Mouse (Mus musculus): ENCODE data around the gene Rps21. TPM values are rescaled to one million over a fixed set of nuclear protein-coding genes. Genes with fewer than 3 reads are reported as not detected.

Gene Rps21
- polyA plus RNA-seq, 1 experiment: 875 TPM

- H3K4me1 ChIP-seq (ENCODE audit: control insufficient read depth, insufficient read depth, insufficient read length, low read length): peaks cover 35% of the 10 kb centered on the region
- H3K27ac ChIP-seq (replicated peaks; ENCODE audit: low read depth, low read length): peak overlapping the region; percentile 96
- H3K4me3 ChIP-seq (ENCODE audit: insufficient read depth, low read depth, low read length): peak overlapping the region; percentile 7
Measured at GRCm38 (mm10) chr2:180260610-180261480, 3.7 kb downstream of the Rps21 start.

GRCm38 (mm10) chr2:180261901-180262300, 4.7 kb downstream of the Rps21 start:
- H3K4me3 ChIP-seq (ENCODE audit: insufficient read depth, low read depth, low read length): peak overlapping the region; percentile 61
- peaks cover 33% of the 10 kb centered on the region for H3K4me1 ChIP-seq (ENCODE audit: control insufficient read depth, insufficient read depth, insufficient read length, low read length)
- peak overlapping the region; percentile 96 for H3K27ac ChIP-seq (replicated peaks; ENCODE audit: low read depth, low read length)

DNA sequence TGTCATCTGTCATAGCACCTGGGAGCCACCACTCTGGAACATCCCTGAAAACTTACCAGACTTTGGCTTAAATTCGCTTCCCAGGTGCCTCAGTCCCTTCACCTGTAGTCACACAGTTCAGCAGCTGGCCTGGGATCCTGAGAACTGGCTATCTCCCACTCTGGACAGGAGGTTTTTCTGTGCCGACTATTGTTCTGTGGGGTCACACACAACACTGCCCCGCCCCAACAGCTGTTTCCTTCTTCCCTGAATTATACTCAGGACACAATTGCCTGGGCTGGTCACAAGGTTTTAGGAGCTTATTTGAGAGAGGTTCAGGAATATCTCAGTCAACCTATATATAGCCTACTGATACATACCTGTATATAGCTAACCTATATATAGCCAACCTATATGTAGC, 5.3 kb downstream of the Rps21 start:
- peak overlapping the region; percentile 96 for H3K27ac ChIP-seq (replicated peaks; ENCODE audit: low read depth, low read length)
- H3K4me3 ChIP-seq (ENCODE audit: insufficient read depth, low read depth, low read length): peak overlapping the region; percentile 61

GRCm38 (mm10) chr2:180262891-180263290, 5.7 kb downstream of the Rps21 start:
- H3K27ac ChIP-seq (replicated peaks; ENCODE audit: low read depth, low read length): peak overlapping the region; percentile 94

More for the DNA sequence above, 5.3 kb downstream of the Rps21 start:
- H3K4me1 ChIP-seq (ENCODE audit: control insufficient read depth, insufficient read depth, insufficient read length, low read length): peaks cover 36% of the 10 kb centered on the region

DNA sequence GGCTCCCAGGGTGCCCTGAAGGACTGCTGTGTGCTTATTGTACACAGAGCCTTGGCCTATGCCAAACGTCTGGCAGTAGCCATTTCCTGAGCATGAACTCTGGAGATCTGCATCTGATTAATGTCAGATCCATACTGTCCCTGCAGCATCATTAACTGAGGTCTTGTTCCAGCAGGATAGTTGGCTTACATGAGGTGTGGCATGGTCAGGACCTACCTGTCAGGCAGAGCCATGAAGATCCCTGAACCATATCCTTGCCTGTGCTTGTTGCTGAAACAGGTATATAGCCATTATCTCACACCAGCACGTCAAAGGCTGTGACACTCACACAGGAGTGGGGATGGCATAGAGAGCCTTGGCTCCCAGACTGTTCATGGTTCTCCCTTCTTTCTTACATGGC, 10.8 kb downstream of the Rps21 start:
- Histone ChIP-seq H3K4me1 (ENCODE audit: control insufficient read depth, insufficient read depth, insufficient read length, low read length) (peaks cover 29% of the 10 kb centered on the region), H3K4me3 (ENCODE audit: insufficient read depth, low read depth, low read length) (no peak overlapping the region), H3K27ac (replicated peaks; ENCODE audit: low read depth, low read length) (no peak overlapping the region)

More at GRCm38 (mm10) chr2:180262891-180263290, 5.7 kb downstream of the Rps21 start:
- no peak overlapping the region for H3K4me3 ChIP-seq (ENCODE audit: insufficient read depth, low read depth, low read length)
- H3K4me1 ChIP-seq (ENCODE audit: control insufficient read depth, insufficient read depth, insufficient read length, low read length): peaks cover 36% of the 10 kb centered on the region

DNA sequence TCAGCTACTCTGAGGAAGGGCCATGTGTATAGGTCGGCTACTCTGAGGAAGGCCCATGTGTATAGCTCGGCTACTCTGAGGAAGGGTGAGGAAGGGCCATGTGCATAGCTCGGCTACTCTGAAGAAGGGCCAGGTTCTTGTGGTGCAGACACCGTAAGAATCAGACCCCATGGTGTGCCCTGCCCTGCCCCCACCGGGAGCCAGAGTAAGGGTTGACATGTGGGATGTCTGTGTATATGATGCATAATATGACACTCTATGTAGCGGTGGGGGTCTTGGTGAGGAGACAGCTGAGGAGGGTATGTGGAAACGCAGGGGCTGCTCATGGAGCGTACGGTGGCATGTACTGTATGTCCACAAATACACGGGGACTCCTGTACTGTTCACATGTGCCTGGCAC, 12.2 kb downstream of the Rps21 start:
- no peak overlapping the region for H3K27ac ChIP-seq (replicated peaks; ENCODE audit: low read depth, low read length)
- H3K4me1 ChIP-seq (ENCODE audit: control insufficient read depth, insufficient read depth, insufficient read length, low read length): peaks cover 22% of the 10 kb centered on the region
- no peak overlapping the region for H3K4me3 ChIP-seq (ENCODE audit: insufficient read depth, low read depth, low read length)

DNA sequence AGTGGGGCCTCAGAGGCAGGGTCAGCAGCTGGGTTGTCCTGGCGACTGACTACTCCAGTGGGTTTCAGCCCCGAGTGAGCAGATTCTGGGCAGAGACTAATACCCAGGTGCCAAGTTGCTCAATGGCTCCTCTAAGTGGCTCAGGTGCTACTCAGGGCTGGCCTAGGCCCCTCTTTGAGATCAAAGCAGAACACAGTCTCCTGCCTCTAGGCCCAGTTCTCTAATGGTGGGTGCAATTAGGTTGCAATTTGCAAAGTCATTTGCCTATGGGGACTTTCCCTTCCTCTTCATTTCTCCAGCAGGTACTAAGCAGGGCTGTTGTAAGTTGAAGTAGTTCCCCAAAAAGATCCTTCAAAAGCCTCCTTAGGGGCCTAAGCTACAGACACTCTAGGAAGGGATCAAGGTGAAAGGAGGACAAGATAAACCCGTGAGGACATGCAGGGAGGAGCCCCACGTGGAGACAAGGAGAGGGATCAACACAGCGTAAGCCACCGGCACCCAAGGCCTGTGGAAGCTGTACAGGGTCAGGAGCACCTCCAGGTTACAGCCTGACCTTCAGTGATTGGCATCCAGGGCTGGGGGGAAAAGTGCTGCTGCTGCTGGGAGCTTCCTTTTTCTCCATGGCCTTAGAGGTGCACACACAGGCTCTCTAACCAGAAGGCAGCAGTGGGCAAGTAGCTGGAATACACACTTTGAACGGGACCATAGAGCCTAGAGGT, 13.5 kb downstream of the Rps21 start:
- Histone ChIP-seq H3K27ac (replicated peaks; ENCODE audit: low read depth, low read length) (no peak overlapping the region), H3K4me1 (ENCODE audit: control insufficient read depth, insufficient read depth, insufficient read length, low read length) (peaks cover 14% of the 10 kb centered on the region), H3K4me3 (ENCODE audit: insufficient read depth, low read depth, low read length) (no peak overlapping the region)

DNA sequence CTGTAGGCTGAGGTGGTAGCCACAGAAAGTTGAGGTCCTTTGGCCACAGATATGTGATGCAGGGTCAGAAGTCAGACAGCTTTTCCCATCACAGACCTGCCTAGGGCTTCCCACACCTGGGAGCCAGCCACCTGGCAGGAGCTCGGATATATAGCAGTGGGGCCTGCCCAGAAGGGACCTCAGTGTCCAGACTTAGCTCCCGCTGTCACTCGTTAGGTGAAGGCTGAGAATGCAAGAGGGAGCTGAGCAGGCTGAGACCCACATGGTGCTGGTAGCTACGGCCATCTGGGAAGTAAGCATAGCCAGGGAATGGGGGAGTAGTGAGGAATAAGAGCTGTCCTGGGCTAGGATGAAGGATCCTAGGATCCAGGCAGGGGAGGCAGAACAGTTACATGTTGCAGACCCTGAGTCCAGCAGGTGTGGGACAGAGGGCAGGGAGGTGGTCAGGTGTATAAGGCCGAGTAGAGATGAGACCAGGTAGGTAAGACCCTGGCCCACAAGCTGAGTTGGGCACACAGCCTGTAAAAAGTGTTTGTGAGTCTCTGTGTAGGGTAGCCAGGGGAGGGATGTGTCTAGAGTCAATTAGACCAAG, 14.7 kb downstream of the Rps21 start:
- peak overlapping the region; percentile 81 for H3K4me3 ChIP-seq (ENCODE audit: insufficient read depth, low read depth, low read length)
- H3K4me1 ChIP-seq (ENCODE audit: control insufficient read depth, insufficient read depth, insufficient read length, low read length): peaks cover 18% of the 10 kb centered on the region
- no peak overlapping the region for H3K27ac ChIP-seq (replicated peaks; ENCODE audit: low read depth, low read length)

GRCm38 (mm10) chr2:180272884-180273321, 15.7 kb downstream of the Rps21 start:
- H3K4me1 ChIP-seq (ENCODE audit: control insufficient read depth, insufficient read depth, insufficient read length, low read length): peaks cover 15% of the 10 kb centered on the region
- peak overlapping the region; percentile 7 for H3K27ac ChIP-seq (replicated peaks; ENCODE audit: low read depth, low read length)
- H3K4me3 ChIP-seq (ENCODE audit: insufficient read depth, low read depth, low read length): peak overlapping the region; percentile 81

- H3K4me1 ChIP-seq (ENCODE audit: control insufficient read depth, insufficient read depth, insufficient read length, low read length): peaks cover 13% of the 10 kb centered on the region
- peak within 1 kb of the TSS; percentile 7 for H3K27ac ChIP-seq (replicated peaks; ENCODE audit: low read depth, low read length)
Measured at GRCm38 (mm10) chr2:180273394-180274244, 16.4 kb downstream of the Rps21 start, which contains the start of gene Cables2. Cables2 (minus strand) TSS chr2:180273496.

DNA sequence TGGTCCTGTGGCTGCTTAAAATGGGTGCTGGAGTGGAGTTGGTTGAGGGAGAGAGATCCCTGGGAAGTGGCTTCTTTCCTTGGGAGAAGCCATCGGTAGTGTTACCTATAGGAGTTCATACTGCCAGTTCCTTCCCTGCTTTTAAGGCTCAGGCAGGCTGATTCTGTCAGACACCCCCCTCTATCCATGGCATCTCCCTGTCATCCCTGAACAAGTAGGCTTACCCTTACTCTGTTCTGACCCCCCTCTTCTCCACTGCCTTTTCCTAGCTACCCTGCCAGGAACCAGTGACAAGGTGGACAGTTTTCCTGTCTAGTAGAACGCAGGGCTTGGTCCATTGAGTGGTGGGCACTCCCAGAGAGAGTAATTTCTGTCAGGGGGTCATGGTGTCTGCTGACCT, 17.3 kb downstream of the Rps21 start:
- Histone ChIP-seq H3K4me3 (ENCODE audit: insufficient read depth, low read depth, low read length) (no peak overlapping the region), H3K27ac (replicated peaks; ENCODE audit: low read depth, low read length) (no peak overlapping the region), H3K4me1 (ENCODE audit: control insufficient read depth, insufficient read depth, insufficient read length, low read length) (peaks cover 13% of the 10 kb centered on the region)

More at GRCm38 (mm10) chr2:180273394-180274244, 16.4 kb downstream of the Rps21 start, which contains the start of gene Cables2:
- H3K4me3 ChIP-seq (ENCODE audit: insufficient read depth, low read depth, low read length): peak within 1 kb of the TSS; percentile 81

- H3K27ac ChIP-seq (replicated peaks; ENCODE audit: low read depth, low read length): no peak overlapping the region
- H3K4me3 ChIP-seq (ENCODE audit: insufficient read depth, low read depth, low read length): no peak overlapping the region
- H3K4me1 ChIP-seq (ENCODE audit: control insufficient read depth, insufficient read depth, insufficient read length, low read length): peaks cover 13% of the 10 kb centered on the region
Measured at GRCm38 (mm10) chr2:180275836-180276235, 18.7 kb downstream of the Rps21 start.

DNA sequence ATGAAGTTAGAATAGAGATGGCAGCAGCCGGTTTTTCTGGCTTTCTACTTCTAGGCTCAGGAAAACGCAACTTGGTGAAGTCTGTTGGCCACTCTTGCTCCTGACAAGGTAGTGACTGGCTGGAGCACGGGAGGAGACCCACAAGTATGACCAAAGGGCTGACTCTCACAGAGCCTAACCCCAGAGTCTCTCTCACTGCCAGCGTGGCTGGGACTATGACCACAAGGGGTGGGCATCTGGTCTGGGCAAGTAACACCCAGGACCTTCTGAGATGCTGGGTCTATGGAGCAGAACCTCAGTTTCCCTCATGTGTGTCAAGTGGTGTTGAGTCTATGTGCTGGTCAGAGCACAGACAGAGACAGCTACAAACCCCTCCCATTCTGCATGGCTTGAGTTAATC, 19.2 kb downstream of the Rps21 start:
- Histone ChIP-seq H3K4me3 (ENCODE audit: insufficient read depth, low read depth, low read length) (no peak overlapping the region), H3K4me1 (ENCODE audit: control insufficient read depth, insufficient read depth, insufficient read length, low read length) (peaks cover 13% of the 10 kb centered on the region), H3K27ac (replicated peaks; ENCODE audit: low read depth, low read length) (no peak overlapping the region)

DNA sequence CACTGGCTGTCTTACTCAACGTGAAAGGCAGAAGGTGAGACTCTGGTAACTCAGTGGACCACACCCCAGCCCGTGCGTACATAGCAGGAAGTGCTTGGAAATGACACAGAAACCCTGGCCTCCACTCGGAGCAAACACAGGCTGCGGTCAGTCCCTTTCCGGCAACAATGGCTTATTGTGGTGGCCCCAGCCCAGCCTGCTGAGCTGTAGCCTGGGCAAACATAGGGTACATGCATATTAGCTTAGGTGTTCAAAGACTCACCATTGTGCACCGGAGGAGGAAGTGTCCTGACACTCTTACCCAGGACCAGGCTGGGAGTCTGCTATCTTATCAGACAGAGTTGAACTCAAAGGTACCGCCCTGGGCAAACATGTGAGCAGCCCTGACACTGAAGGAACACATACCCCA, 19.7 kb downstream of the Rps21 start:
- H3K4me1 ChIP-seq (ENCODE audit: control insufficient read depth, insufficient read depth, insufficient read length, low read length): peaks cover 10% of the 10 kb centered on the region
- no peak overlapping the region for H3K27ac ChIP-seq (replicated peaks; ENCODE audit: low read depth, low read length)
- H3K4me3 ChIP-seq (ENCODE audit: insufficient read depth, low read depth, low read length): no peak overlapping the region
